Mouse (Mus musculus) liver, embryonic 12.5 days (tissue): ENCODE measurements at regions not wholly inside any gene's neighbourhood (a gene's known extent, or its start where the extent isn't known, plus 50 kb on each side); places are given as distances from the start of the nearest gene placed in this dataset.

Experiments used
- ATAC-seq: fragments of 200-750 bp; cut with Nextera tagmentation; 2 replicates; pipeline ENCODE4 v1.8.0; 2017; ENCODE audit warnings: moderate number of reproducible peaks, mild to moderate bottlenecking, moderate library complexity
- H3K27ac ChIP-seq: fragments of 300-500 bp; sonication (generic); 2 replicates; pipeline ENCODE4 v1.5.1; 2016; ENCODE audit warnings: mild to moderate bottlenecking
- H3K27me3 ChIP-seq: fragments of 300-500 bp; sonication (generic); replicated peaks from 2 replicates; pipeline ENCODE4 v1.6.1; 2016; ENCODE audit warnings: mild to moderate bottlenecking, moderate library complexity
- H3K36me3 ChIP-seq: fragments of 300-500 bp; sonication (generic); 2 replicates; pipeline ENCODE4 v1.6.1; 2016; ENCODE audit warnings: mild to moderate bottlenecking, moderate library complexity
- H3K4me1 ChIP-seq: fragments of 300-500 bp; sonication (generic); 2 replicates; pipeline ENCODE4 v1.6.1; 2016
- H3K4me2 ChIP-seq: fragments of 300-500 bp; sonication (generic); 2 replicates; pipeline ENCODE4 v1.6.1; 2016; ENCODE audit warnings: mild to moderate bottlenecking, moderate library complexity
- H3K4me3 ChIP-seq: fragments of 300-500 bp; sonication (generic); 2 replicates; pipeline ENCODE4 v1.5.1; 2016; ENCODE audit warnings: mild to moderate bottlenecking, moderate library complexity
- H3K9ac ChIP-seq: fragments of 300-500 bp; sonication (generic); 2 replicates; pipeline ENCODE4 v1.6.1; 2016; ENCODE audit warnings: mild to moderate bottlenecking, moderate library complexity
- H3K9me3 ChIP-seq: fragments of 300-500 bp; sonication (generic); replicated peaks from 2 replicates; pipeline ENCODE4 v1.6.1; 2016; ENCODE audit warnings: mild to moderate bottlenecking, moderate library complexity
- WGBS: fragments of 180-500 bp; shearing (Covaris S2); methylation state at CpG from one replicate; pipeline ENCODE4 v1.1.7; 2016; ENCODE audit not compliant: insufficient replicate concordance; 5-methylcytosine and 5-hydroxymethylcytosine counted together

GRCm38 (mm10) chr6:11534930-11535880 is 372.1 kb downstream of the Ndufa4 start:
- Histone ChIP-seq H3K27ac (no peak overlapping the region), H3K27me3 (no peaks in the 10 kb centered on the region), H3K4me1 (no peaks in the 10 kb centered on the region), H3K36me3 (no peaks in the 10 kb centered on the region), H3K9ac (no peak overlapping the region), H3K9me3 (no peaks in the 10 kb centered on the region), H3K4me3 (no peak overlapping the region), H3K4me2 (no peak overlapping the region)
- WGBS = 68% methylated on average over 8 of the region's 8 CpGs
- no peak for ATAC-seq

DNA sequence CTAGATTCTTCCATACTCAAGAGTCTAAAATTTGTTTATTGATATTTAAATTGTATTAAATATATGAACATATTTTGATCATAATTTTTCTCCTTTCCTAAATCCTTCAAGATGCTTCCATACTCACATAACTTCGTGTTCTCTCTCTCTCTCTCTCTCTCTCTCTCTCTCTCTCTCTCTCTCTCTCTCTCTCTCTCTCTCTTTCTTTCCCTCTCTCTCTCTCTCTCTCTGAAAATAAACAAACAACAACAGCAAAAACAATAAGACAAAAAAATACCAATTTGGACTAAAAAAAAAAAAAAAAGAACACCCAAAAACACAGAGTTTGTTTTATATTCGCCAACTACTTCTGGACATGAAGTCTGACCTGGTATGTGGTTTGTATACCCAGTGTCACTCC is 404.2 kb downstream of the Ndufa4 start:
- H3K27me3 ChIP-seq = no peaks in the 10 kb centered on the region
- no peak for ATAC-seq
- H3K4me1 ChIP-seq = no peaks in the 10 kb centered on the region
- H3K36me3 ChIP-seq = no peaks in the 10 kb centered on the region
- H3K27ac ChIP-seq = no peak overlapping the region
- 59% methylated on average over 2 of the region's 2 CpGs for WGBS
- no peak overlapping the region for H3K4me3 ChIP-seq
- H3K4me2 ChIP-seq = no peak overlapping the region
- H3K9me3 ChIP-seq = no peaks in the 10 kb centered on the region
- H3K9ac ChIP-seq = no peak overlapping the region

GRCm38 (mm10) chr6:11494427-11494826 is 412.9 kb downstream of the Ndufa4 start:
- Histone ChIP-seq H3K9ac (no peak overlapping the region), H3K4me2 (no peak overlapping the region), H3K36me3 (no peaks in the 10 kb centered on the region), H3K27ac (no peak overlapping the region), H3K4me1 (no peaks in the 10 kb centered on the region), H3K27me3 (no peaks in the 10 kb centered on the region), H3K4me3 (no peak overlapping the region), H3K9me3 (no peaks in the 10 kb centered on the region)
- no peak for ATAC-seq
- WGBS = 64% methylated on average over 2 of the region's 2 CpGs

- ATAC-seq = no peak
- H3K4me1 ChIP-seq = no peaks in the 10 kb centered on the region
- H3K36me3 ChIP-seq = no peaks in the 10 kb centered on the region
- H3K27me3 ChIP-seq = no peaks in the 10 kb centered on the region
- H3K4me3 ChIP-seq = no peak overlapping the region
- no peak overlapping the region for H3K27ac ChIP-seq
- no peak overlapping the region for H3K9ac ChIP-seq
- H3K9me3 ChIP-seq = no peaks in the 10 kb centered on the region
- 37% methylated on average over 2 of the region's 2 CpGs for WGBS
- no peak overlapping the region for H3K4me2 ChIP-seq
Observed at GRCm38 (mm10) chr6:11476950-11477349, 430.3 kb downstream of the Ndufa4 start.
